In genomic region chr3:55520240-55521180, GRCm38 (mm10) we compare ENCODE assay signal across 8 mouse cellular contexts. TPM values are rescaled to one million over a fixed set of nuclear protein-coding genes. Genes with fewer than 3 reads are reported as not detected.
DNase-seq lines count a peak whose midpoint lies in the region; ATAC-seq and TF ChIP-seq lines count a peak whose summit lies in the region.

No protein-coding gene starts in this region.

- H3K9me3 ChIP-seq in intestine, embryonic 14.5 days (ENCODE audit: control insufficient read depth, low read length), result no peaks in the 10 kb centered on the region
- no peaks in the 10 kb centered on the region for H3K9me3 ChIP-seq in limb, embryonic 11.5 days (ENCODE audit: control insufficient read depth, low read length)
- H3K9me3 ChIP-seq in midbrain, postnatal 0 days (ENCODE audit: low read length), result no peaks in the 10 kb centered on the region

- ATAC-seq in intestine, embryonic 14.5 days (replicated peaks; ENCODE audit: low FRiP score, low TSS enrichment, low read depth), result peak; percentile 73; the same call in 1 of the 2 replicates
- no peak for ATAC-seq in limb, embryonic 11.5 days (ENCODE audit: insufficient number of reproducible peaks, low FRiP score, low TSS enrichment, low read depth)
- peak; percentile 84 for ATAC-seq in midbrain, postnatal 0 days (ENCODE audit: low FRiP score)

- peaks cover 8% of the 10 kb centered on the region for H3K4me1 ChIP-seq in intestine, embryonic 14.5 days (replicated peaks; ENCODE audit: control insufficient read depth, insufficient read depth, low read length)
- H3K4me1 ChIP-seq in limb, embryonic 11.5 days (ENCODE audit: control insufficient read depth, insufficient read depth, low read length), result peaks cover 54% of the 10 kb centered on the region
- H3K4me1 ChIP-seq in midbrain, postnatal 0 days (ENCODE audit: insufficient read depth, low read length), result peaks cover 11% of the 10 kb centered on the region
- peaks cover 5% of the 10 kb centered on the region; the same call in 1 of the 2 replicates for H3K4me1 ChIP-seq in testis, adult 2 months (ENCODE audit: control insufficient read depth, insufficient read depth, low read length)

- no peaks in the 10 kb centered on the region for H3K27me3 ChIP-seq in intestine, embryonic 14.5 days (replicated peaks; ENCODE audit: control insufficient read depth, insufficient read depth, low read length)
- H3K27me3 ChIP-seq in limb, embryonic 11.5 days (ENCODE audit: control insufficient read depth, insufficient read depth, low read length), result no peaks in the 10 kb centered on the region
- no peaks in the 10 kb centered on the region for H3K27me3 ChIP-seq in midbrain, postnatal 0 days (ENCODE audit: insufficient read depth, low read length)
- no peaks in the 10 kb centered on the region for H3K27me3 ChIP-seq in testis, adult 2 months (ENCODE audit: control insufficient read depth, insufficient read depth, low read length)

- no peak overlapping the region for H3K27ac ChIP-seq in intestine, embryonic 14.5 days (ENCODE audit: low read depth)
- 0 out of 2 replicates have a peak overlapping the region, but pooled peaks have one; percentile 39 for H3K27ac ChIP-seq in limb, embryonic 11.5 days (replicated peaks; ENCODE audit: low read depth, low read length)
- peak overlapping the region; percentile 69 for H3K27ac ChIP-seq in midbrain, postnatal 0 days (ENCODE audit: low read depth, low read length)
- H3K27ac ChIP-seq in testis, adult 2 months (ENCODE audit: control insufficient read depth, insufficient read depth, low read depth, low read length), result no peak overlapping the region

- no peaks in the 10 kb centered on the region for H3K36me3 ChIP-seq in intestine, embryonic 14.5 days (ENCODE audit: control insufficient read depth, insufficient read depth, low read length)
- H3K36me3 ChIP-seq in limb, embryonic 11.5 days (ENCODE audit: control insufficient read depth, insufficient read depth, low read length), result no peaks in the 10 kb centered on the region
- H3K36me3 ChIP-seq in midbrain, postnatal 0 days (ENCODE audit: insufficient read depth, low read length), result 0 out of 2 replicates have a peak, but pooled peaks cover 3% of the 10 kb centered on the region
- H3K36me3 ChIP-seq in testis, adult 2 months (ENCODE audit: control insufficient read depth, insufficient read depth, low read length), result no peaks in the 10 kb centered on the region

- peak; percentile 94 for TF ChIP-seq CTCF in midbrain, postnatal 0 days (IDR thresholded peaks at IDR 0.05)
- TF ChIP-seq CTCF in testis, adult 2 months (IDR thresholded peaks at IDR 0.05; ENCODE audit: control insufficient read depth, insufficient read depth, insufficient replicate concordance, low read depth, low read length), result peak; percentile 50; the same call in 1 of the 2 replicates

- 28% methylated on average over 12 of the region's 12 CpGs for WGBS in intestine, embryonic 14.5 days
- WGBS in limb, embryonic 11.5 days, result 25% methylated on average over 12 of the region's 12 CpGs
- 4% methylated on average over 12 of the region's 12 CpGs for WGBS in midbrain, postnatal 0 days

- H3K9ac ChIP-seq in intestine, embryonic 14.5 days (ENCODE audit: low read length), result no peak overlapping the region
- no peak overlapping the region for H3K9ac ChIP-seq in limb, embryonic 11.5 days (ENCODE audit: low read length)
- H3K9ac ChIP-seq in midbrain, postnatal 0 days (replicated peaks; ENCODE audit: low read length, poor library complexity, severe bottlenecking), result no peak overlapping the region; the same call in 1 of the 2 replicates

- peak; percentile 71 for DNase-seq in 416B (ENCODE audit: low read depth)
- DNase-seq in adipocyte (ENCODE audit: low spot score), result peak; percentile 85
- DNase-seq in cerebellum, postnatal 4 days (ENCODE audit: low spot score in 2 of 2), result peak; percentile 61 to 85
- DNase-seq in gastrocnemius, postnatal 25 days, result peak; percentile 40
- DNase-seq in intestine, embryonic 14.5 days (ENCODE audit: low spot score), result peak; percentile 80
- DNase-seq in limb, embryonic 11.5 days (ENCODE audit: low spot score), result peak; percentile 87
- peak; percentile 94 for DNase-seq in midbrain, postnatal 0 days (ENCODE audit: low spot score)

- no peak overlapping the region for H3K4me2 ChIP-seq in intestine, embryonic 14.5 days (ENCODE audit: low read length)
- H3K4me2 ChIP-seq in limb, embryonic 11.5 days (ENCODE audit: low read depth, severe bottlenecking), result no peak overlapping the region
- no peak overlapping the region for H3K4me2 ChIP-seq in midbrain, postnatal 0 days (ENCODE audit: low read depth, low read length, poor library complexity, severe bottlenecking)

- TF ChIP-seq POLR2A in testis, adult 2 months (IDR thresholded peaks at IDR 0.05; ENCODE audit: control insufficient read depth, low read depth, low read length), result no peak

- H3K4me3 ChIP-seq in intestine, embryonic 14.5 days (ENCODE audit: low read depth, low read length), result no peak overlapping the region
- H3K4me3 ChIP-seq in limb, embryonic 11.5 days (ENCODE audit: low read depth, low read length), result no peak overlapping the region
- H3K4me3 ChIP-seq in midbrain, postnatal 0 days (ENCODE audit: low read depth, low read length), result no peak overlapping the region
- no peak overlapping the region for H3K4me3 ChIP-seq in testis, adult 2 months (ENCODE audit: control insufficient read depth, low read depth, low read length)

RNA-seq across cellular contexts. Expression of gene Gm21954, which starts 48.5 kb away (rescaled TPM):
- not detected for total RNA-seq in gastrocnemius, postnatal 25 days (2021)
- not detected in 2 replicates for polyA plus RNA-seq in intestine, embryonic 14.5 days (2014; fragmentation: Nextera tagmentation; extraction: Ambion mirVana)
- not detected in 2 replicates for polyA plus RNA-seq in limb, embryonic 11.5 days (2014; fragmentation: Nextera tagmentation; extraction: Ambion mirVana)
- total RNA-seq in midbrain, postnatal 0 days (2014; rRNA removed), result not detected in 2 replicates
- not detected in 2 replicates for polyA plus RNA-seq in midbrain, postnatal 0 days (2015; fragmentation: Nextera tagmentation; extraction: Ambion mirVana)
- not detected in 2 replicates for polyA plus RNA-seq in testis, adult 2 months (2012; rRNA removed)

Comparison
In these comparisons a context has a peak if more than half of its experiments do, and no peak if none do; other contexts are left out.
1. DNase-seq: peak in every context shown above with its lines; median percentile 94 in midbrain, postnatal 0 days; 87 in limb, embryonic 11.5 days; 85 in adipocyte; 80 in intestine, embryonic 14.5 days; 73 in cerebellum, postnatal 4 days; 71 in 416B; 40 in gastrocnemius, postnatal 25 days.
2. H3K27ac ChIP-seq: peak in limb, embryonic 11.5 days (single experiment) and midbrain, postnatal 0 days (single experiment); none in intestine, embryonic 14.5 days (single experiment) and testis, adult 2 months (single experiment).